Mouse (Mus musculus) hindbrain, embryonic 13.5 days (tissue): ENCODE measurements around the gene Ppib. TPM values are rescaled to one million over a fixed set of nuclear protein-coding genes. Genes with fewer than 3 reads are reported as not detected.
A peak's percentile ranks its signal among the peaks of the same experiment; 100 is the strongest.

Experiments used
- ATAC-seq: fragments of 200-750 bp; cut with Nextera tagmentation; 2 replicates; pipeline ENCODE4 v1.8.0; 2017; ENCODE audit warnings: moderate TSS enrichment; ENCODE audit not compliant: low FRiP score
- H3K27ac ChIP-seq: fragments of 300-500 bp; sonication (generic); 2 replicates; pipeline ENCODE4 v1.5.1; 2015; ENCODE audit warnings: inconsistent platforms, mild to moderate bottlenecking, moderate library complexity
- H3K27me3 ChIP-seq: fragments of 300-500 bp; sonication (generic); 2 replicates; pipeline ENCODE4 v1.6.1; 2015; ENCODE audit warnings: mild to moderate bottlenecking, inconsistent platforms
- H3K36me3 ChIP-seq: fragments of 300-500 bp; sonication (generic); 2 replicates; pipeline ENCODE4 v1.6.1; 2015; ENCODE audit warnings: mild to moderate bottlenecking, inconsistent platforms
- H3K4me1 ChIP-seq: fragments of 300-500 bp; sonication (generic); replicated peaks from 2 replicates; pipeline ENCODE4 v1.6.1; 2015; ENCODE audit warnings: inconsistent platforms
- H3K4me2 ChIP-seq: fragments of 300-500 bp; sonication (generic); 2 replicates; pipeline ENCODE4 v1.6.1; 2015; ENCODE audit warnings: inconsistent platforms, mild to moderate bottlenecking, moderate library complexity
- H3K4me3 ChIP-seq: fragments of 300-500 bp; sonication (generic); 2 replicates; pipeline ENCODE4 v1.5.1; 2015; ENCODE audit warnings: mild to moderate bottlenecking, inconsistent platforms
- H3K9ac ChIP-seq: fragments of 300-500 bp; sonication (generic); 2 replicates; pipeline ENCODE4 v1.6.1; 2015; ENCODE audit warnings: mild to moderate bottlenecking, inconsistent platforms
- H3K9me3 ChIP-seq: fragments of 300-500 bp; sonication (generic); 2 replicates; pipeline ENCODE4 v1.6.1; 2016; ENCODE audit warnings: inconsistent platforms
- WGBS: fragments of 180-500 bp; shearing (Covaris S2); methylation state at CpG from one replicate; pipeline ENCODE4 v1.1.7; 2015; 5-methylcytosine and 5-hydroxymethylcytosine counted together
- polyA plus RNA-seq: library from polyadenylated mRNA; unstranded; fragments of >200 nt; fragmentation: Nextera tagmentation; extraction: Ambion mirVana; gene quantifications from 2 replicates; pipeline ENCODE4 v1.2.1, GENCODE M21; 2015

Gene Ppib
- polyA plus RNA-seq, 1 experiment from 2014 or later, result 376 TPM

DNA sequence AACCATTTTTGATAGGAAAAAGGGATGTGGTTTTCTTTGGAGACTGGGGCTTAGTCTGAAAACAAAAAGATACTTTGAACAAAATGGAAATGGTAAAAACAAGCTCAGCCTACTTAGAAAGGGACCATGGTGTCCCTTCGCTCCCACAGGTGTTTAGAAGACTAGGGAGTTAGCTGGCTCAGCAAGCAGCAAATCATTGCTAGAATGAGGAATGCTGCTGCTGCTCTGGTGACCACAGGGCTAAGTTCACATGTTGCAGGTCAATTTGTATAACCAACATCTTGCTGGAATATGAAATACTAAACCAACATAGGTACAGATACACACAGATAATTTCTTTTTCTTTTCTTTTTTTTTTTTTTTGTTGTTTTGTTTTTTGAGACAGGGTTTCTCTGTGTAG lies 49.6 kb downstream of the Ppib start:
- H3K27me3 ChIP-seq, result no peaks in the 10 kb centered on the region
- ATAC-seq, result no peak
- no peaks in the 10 kb centered on the region for H3K9me3 ChIP-seq
- no peak overlapping the region for H3K4me3 ChIP-seq
- H3K4me1 ChIP-seq, result peaks cover 7% of the 10 kb centered on the region
- 100% methylated on average over 1 of the region's 1 CpGs for WGBS
- H3K4me2 ChIP-seq, result no peak overlapping the region
- H3K36me3 ChIP-seq, result peaks cover 53% of the 10 kb centered on the region
- H3K27ac ChIP-seq, result no peak overlapping the region
- no peak overlapping the region for H3K9ac ChIP-seq

DNA sequence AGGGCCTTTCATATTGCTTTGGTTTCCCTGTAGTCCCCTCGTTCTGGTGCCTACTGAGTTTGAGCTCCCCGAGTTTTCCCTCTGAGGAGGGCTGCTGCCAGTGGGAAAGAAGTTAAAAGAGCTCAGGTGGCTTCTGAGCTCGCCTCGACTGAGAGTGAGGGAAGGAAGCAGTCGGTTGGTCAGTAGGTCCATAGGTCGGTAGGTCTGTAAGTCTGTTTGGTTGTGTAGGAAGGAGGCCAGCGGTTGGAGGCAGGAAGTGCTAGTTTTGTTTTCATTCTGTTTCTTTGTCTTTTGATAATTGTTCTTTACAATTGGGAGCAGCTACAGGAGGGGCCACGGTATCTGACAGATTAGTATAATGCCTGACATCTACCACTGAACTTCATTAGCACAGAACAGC lies 50.1 kb downstream of the Ppib start:
- Histone ChIP-seq H3K27me3 (no peaks in the 10 kb centered on the region), H3K9me3 (no peaks in the 10 kb centered on the region), H3K4me3 (no peak overlapping the region), H3K36me3 (peaks cover 51% of the 10 kb centered on the region), H3K4me2 (no peak overlapping the region), H3K4me1 (peaks cover 7% of the 10 kb centered on the region), H3K9ac (no peak overlapping the region), H3K27ac (peak overlapping the region; percentile 45; the same call in 1 of the 2 replicates)
- 53% methylated on average over 8 of the region's 8 CpGs for WGBS
- no peak for ATAC-seq

DNA sequence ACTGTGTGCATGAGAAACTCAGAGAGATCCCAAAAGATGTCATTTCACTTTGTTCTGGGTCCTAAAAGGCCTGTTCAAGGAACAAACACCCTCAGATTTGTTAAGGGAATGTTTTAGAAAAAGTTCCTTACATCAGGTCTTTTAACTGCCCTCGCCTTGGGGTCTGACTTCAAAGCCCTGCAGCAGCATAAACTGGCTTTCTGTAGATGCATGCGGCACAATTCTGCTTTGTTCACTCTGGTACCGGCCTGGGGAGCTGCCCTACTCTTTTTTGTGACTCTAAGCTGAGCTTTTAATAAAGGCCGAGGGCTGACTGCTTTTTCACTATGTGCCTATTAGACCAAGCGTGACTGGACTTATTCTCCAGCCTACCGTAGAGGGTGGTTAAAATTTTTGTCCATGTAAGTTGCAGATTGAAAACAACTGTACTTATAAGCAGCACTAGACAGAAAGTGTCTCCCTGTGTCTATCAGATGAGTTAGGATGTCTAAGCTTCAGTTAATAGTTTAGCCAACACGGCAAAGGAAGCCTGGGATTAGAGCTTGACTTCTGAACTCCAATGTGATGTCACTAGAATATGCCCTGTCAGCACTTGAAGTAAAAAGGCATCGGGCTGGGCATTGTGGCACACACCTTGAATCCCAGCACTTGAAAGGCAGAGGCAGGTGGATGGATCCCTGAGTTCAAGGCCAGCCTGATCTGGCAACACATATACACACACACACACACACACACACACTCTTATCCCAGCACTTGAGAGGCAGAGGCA lies 50.8 kb downstream of the Ppib start:
- 31% methylated on average over 8 of the region's 8 CpGs for WGBS
- no peak overlapping the region for H3K4me2 ChIP-seq
- no peak overlapping the region for H3K9ac ChIP-seq
- H3K4me3 ChIP-seq, result no peak overlapping the region
- H3K27ac ChIP-seq, result peak overlapping the region; percentile 45
- no peak for ATAC-seq
- H3K27me3 ChIP-seq, result no peaks in the 10 kb centered on the region
- peaks cover 48% of the 10 kb centered on the region for H3K36me3 ChIP-seq
- H3K4me1 ChIP-seq, result peaks cover 7% of the 10 kb centered on the region
- H3K9me3 ChIP-seq, result no peaks in the 10 kb centered on the region

DNA sequence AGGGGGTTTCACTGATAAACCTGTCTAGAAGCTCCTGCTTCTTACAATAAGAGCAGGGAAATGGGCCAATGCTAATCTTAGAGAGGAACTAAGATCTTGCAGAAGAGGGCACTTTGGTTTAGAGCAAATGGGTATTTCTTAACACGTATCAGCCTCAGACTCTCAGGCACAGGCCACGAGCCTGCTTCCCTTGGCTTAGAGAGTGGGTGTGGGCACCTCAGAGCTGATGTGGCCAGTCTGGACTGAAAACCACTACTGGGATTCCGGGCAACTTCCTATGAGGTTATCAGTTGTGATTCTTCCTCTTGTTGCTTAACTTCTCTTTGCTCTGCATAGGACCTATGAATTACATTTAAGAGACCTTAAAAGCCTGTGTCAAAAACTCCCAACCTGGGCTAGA lies 54.3 kb downstream of the Ppib start:
- Histone ChIP-seq H3K9ac (no peak overlapping the region), H3K4me1 (peaks cover 13% of the 10 kb centered on the region), H3K4me3 (no peak overlapping the region), H3K27ac (no peak overlapping the region), H3K36me3 (peaks cover 20% of the 10 kb centered on the region), H3K9me3 (no peaks in the 10 kb centered on the region), H3K27me3 (no peaks in the 10 kb centered on the region), H3K4me2 (no peak overlapping the region)
- no peak for ATAC-seq
- 96% methylated on average over 3 of the region's 3 CpGs for WGBS

Other genes with a start within 250 kb of the Ppib start
- 9.3 and 9.7 TPM in 2 replicates for gene Zfp609, start 232.7 kb upstream of the Ppib start, polyA plus RNA-seq
- gene Pclaf, start 170.0 kb upstream of the Ppib start, polyA plus RNA-seq, result 36.9 and 42.1 TPM in 2 replicates
- 33.6 and 33.8 TPM in 2 replicates for gene Trip4, start 151.4 kb upstream of the Ppib start, polyA plus RNA-seq
- gene Csnk1g1, start 151.3 kb upstream of the Ppib start, polyA plus RNA-seq, result 22.9 and 24.8 TPM in 2 replicates
- 6.9 and 8.0 TPM in 2 replicates for gene Snx22, start 9.5 kb downstream of the Ppib start, polyA plus RNA-seq
- gene Snx1, start 66.4 kb downstream of the Ppib start, polyA plus RNA-seq, result 90.2 and 93.1 TPM in 2 replicates
- 91.2 and 94.1 TPM in 2 replicates for gene Ciao2a, start 66.4 kb downstream of the Ppib start, polyA plus RNA-seq
- 1.4 and 1.5 TPM in 2 replicates for gene Dapk2, start 98.0 kb downstream of the Ppib start, polyA plus RNA-seq